Mouse (Mus musculus) cerebellum, adult 2 months (tissue): ENCODE measurements around the gene Snai3.

Experiments used
- CTCF ChIP-seq: fragments of 200-500 bp; IDR thresholded peaks from 2 replicates; pipeline ENCODE4 v1.5.1; 2011; ENCODE audit warnings: low read depth, mild to moderate bottlenecking, control low read depth, low read length, moderate library complexity, borderline replicate concordance; ENCODE audit not compliant: insufficient read depth
- POLR2A ChIP-seq: fragments of 200-500 bp; IDR thresholded peaks from 2 replicates; pipeline ENCODE4 v1.6.1; 2011; ENCODE audit warnings: low read length, control low read depth, borderline replicate concordance; ENCODE audit not compliant: insufficient read depth

DNA sequence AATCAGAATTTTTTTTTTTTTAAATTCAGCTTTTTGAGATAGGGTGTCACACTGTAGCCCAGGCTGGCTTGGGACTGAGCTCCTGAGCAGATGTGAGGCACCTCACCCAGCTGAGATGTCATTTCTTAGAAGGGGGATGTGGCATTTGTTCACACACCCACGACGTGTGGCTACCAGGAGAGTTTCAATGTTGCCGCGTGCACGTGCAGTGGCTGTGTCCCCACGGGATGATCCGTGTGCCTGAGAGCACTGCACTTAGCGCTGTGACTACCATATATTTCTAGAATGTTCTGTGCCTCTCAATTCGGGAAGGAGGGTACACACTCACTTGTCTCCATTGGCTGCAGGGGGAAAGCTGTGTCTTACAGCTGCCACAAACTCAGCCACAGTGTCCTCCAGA is 24.4 kb downstream of the Snai3 start:
- TF ChIP-seq POLR2A: no peak
- no peak for TF ChIP-seq CTCF
